Mouse (Mus musculus) E14TG2a.4 (cell line): ENCODE measurements around the gene Gpr15.

Experiments used
- H3K27me3 ChIP-seq: 2 replicates; pipeline ENCODE4 v1.6.1; 2014; ENCODE audit warnings: low read length, control low read depth; ENCODE audit not compliant: insufficient read depth
- H3K36me3 ChIP-seq: 2 replicates; pipeline ENCODE4 v1.6.1; 2014; ENCODE audit warnings: low read length, control low read depth; ENCODE audit not compliant: insufficient read depth
- H3K4me1 ChIP-seq: replicated peaks from 2 replicates; pipeline ENCODE4 v1.6.1; 2014; ENCODE audit warnings: low read depth, low read length, control low read depth
- H3K4me3 ChIP-seq: replicated peaks from 2 replicates; pipeline ENCODE4 v1.5.1; 2014; ENCODE audit warnings: mild to moderate bottlenecking, low read length
- H3K9me3 ChIP-seq: 2 replicates; pipeline ENCODE4 v1.6.1; 2014; ENCODE audit warnings: low read length, control low read depth
- CTCF ChIP-seq: conservative IDR thresholded peaks from 2 replicates; pipeline ENCODE4 v1.5.1; 2014; ENCODE audit warnings: low read length
- NANOG ChIP-seq: IDR thresholded peaks from 2 replicates; pipeline ENCODE4 v1.6.1; 2014; ENCODE audit warnings: borderline replicate concordance, low read length, mixed read lengths
- POU5F1 ChIP-seq: IDR thresholded peaks from 2 replicates; pipeline ENCODE4 v1.6.1; 2014; ENCODE audit warnings: low read length, borderline replicate concordance

The Gpr15 gene

GRCm38 (mm10) chr16:58727477-58728131 lies 8.7 kb upstream of the Gpr15 start, which contains the start of gene Cldnd1:
Gene Cldnd1 (plus strand): TSS chr16:58727910.
- Histone ChIP-seq H3K4me3 (peak within 1 kb of the TSS; percentile 89), H3K36me3 (peaks cover 28% of the 10 kb centered on the region), H3K27me3 (no peaks in the 10 kb centered on the region), H3K4me1 (peaks cover 10% of the 10 kb centered on the region), H3K9me3 (no peaks in the 10 kb centered on the region)
- TF ChIP-seq POU5F1 (no peak), CTCF (no peak), NANOG (no peak)

GRCm38 (mm10) chr16:58726680-58727476 lies 8.0 kb upstream of the Gpr15 start:
- TF ChIP-seq CTCF (no peak), POU5F1 (no peak), NANOG (no peak)
- H3K27me3 ChIP-seq, result no peaks in the 10 kb centered on the region
- no peaks in the 10 kb centered on the region for H3K9me3 ChIP-seq
- H3K4me1 ChIP-seq, result peaks cover 10% of the 10 kb centered on the region
- 0 out of 2 replicates have a peak overlapping the region, but pooled peaks have one; percentile 89 for H3K4me3 ChIP-seq
- peaks cover 21% of the 10 kb centered on the region for H3K36me3 ChIP-seq

GRCm38 (mm10) chr16:58722292-58722691 lies 3.4 kb upstream of the Gpr15 start:
- TF ChIP-seq CTCF (no peak), POU5F1 (no peak), NANOG (no peak)
- H3K9me3 ChIP-seq, result no peaks in the 10 kb centered on the region
- H3K36me3 ChIP-seq, result no peaks in the 10 kb centered on the region
- no peaks in the 10 kb centered on the region for H3K4me1 ChIP-seq
- no peaks in the 10 kb centered on the region for H3K27me3 ChIP-seq
- H3K4me3 ChIP-seq, result no peak overlapping the region

GRCm38 (mm10) chr16:58715018-58715417 lies 3.9 kb downstream of the Gpr15 start:
- no peaks in the 10 kb centered on the region for H3K4me1 ChIP-seq
- no peak overlapping the region for H3K4me3 ChIP-seq
- TF ChIP-seq POU5F1 (no peak), CTCF (no peak), NANOG (no peak)
- no peaks in the 10 kb centered on the region for H3K9me3 ChIP-seq
- H3K27me3 ChIP-seq, result no peaks in the 10 kb centered on the region
- H3K36me3 ChIP-seq, result no peaks in the 10 kb centered on the region

- H3K36me3 ChIP-seq, result no peaks in the 10 kb centered on the region
- H3K4me1 ChIP-seq, result no peaks in the 10 kb centered on the region
- no peaks in the 10 kb centered on the region for H3K27me3 ChIP-seq
- H3K9me3 ChIP-seq, result no peaks in the 10 kb centered on the region
- no peak overlapping the region for H3K4me3 ChIP-seq
- TF ChIP-seq CTCF, result no peak
- no peak for TF ChIP-seq POU5F1
Measured at GRCm38 (mm10) chr16:58713128-58713527, 5.7 kb downstream of the Gpr15 start.

GRCm38 (mm10) chr16:58712221-58712620 lies 6.6 kb downstream of the Gpr15 start:
- Histone ChIP-seq H3K4me1 (no peaks in the 10 kb centered on the region), H3K9me3 (no peaks in the 10 kb centered on the region), H3K27me3 (no peaks in the 10 kb centered on the region), H3K4me3 (no peak overlapping the region), H3K36me3 (no peaks in the 10 kb centered on the region)
- TF ChIP-seq CTCF, result no peak
- no peak for TF ChIP-seq NANOG
- TF ChIP-seq POU5F1, result no peak

- H3K36me3 ChIP-seq, result no peaks in the 10 kb centered on the region
- TF ChIP-seq POU5F1 (no peak), NANOG (no peak), CTCF (no peak)
- H3K9me3 ChIP-seq, result no peaks in the 10 kb centered on the region
- no peaks in the 10 kb centered on the region for H3K27me3 ChIP-seq
- no peaks in the 10 kb centered on the region for H3K4me1 ChIP-seq
- no peak overlapping the region for H3K4me3 ChIP-seq
Measured at GRCm38 (mm10) chr16:58709536-58709935, 9.3 kb downstream of the Gpr15 start.

GRCm38 (mm10) chr16:58708601-58709475 lies 10.0 kb downstream of the Gpr15 start:
- TF ChIP-seq POU5F1 (no peak), NANOG (no peak), CTCF (no peak)
- Histone ChIP-seq H3K4me3 (no peak overlapping the region), H3K36me3 (no peaks in the 10 kb centered on the region), H3K4me1 (no peaks in the 10 kb centered on the region), H3K27me3 (no peaks in the 10 kb centered on the region), H3K9me3 (no peaks in the 10 kb centered on the region)
